Mouse (Mus musculus) spleen, postnatal 0 days (tissue): ENCODE results near the gene Gm5089. TPM values are rescaled to one million over a fixed set of nuclear protein-coding genes. Genes with fewer than 3 reads are reported as not detected.

Source experiments
- polyA plus RNA-seq: library from polyadenylated mRNA; unstranded; fragments of >200 nt; fragmentation: Nextera tagmentation; extraction: Ambion mirVana; gene quantifications from 2 replicates; pipeline ENCODE4 v1.2.1, GENCODE M21; 2015

Gene Gm5089
- polyA plus RNA-seq = not detected in 2 replicates

DNA sequence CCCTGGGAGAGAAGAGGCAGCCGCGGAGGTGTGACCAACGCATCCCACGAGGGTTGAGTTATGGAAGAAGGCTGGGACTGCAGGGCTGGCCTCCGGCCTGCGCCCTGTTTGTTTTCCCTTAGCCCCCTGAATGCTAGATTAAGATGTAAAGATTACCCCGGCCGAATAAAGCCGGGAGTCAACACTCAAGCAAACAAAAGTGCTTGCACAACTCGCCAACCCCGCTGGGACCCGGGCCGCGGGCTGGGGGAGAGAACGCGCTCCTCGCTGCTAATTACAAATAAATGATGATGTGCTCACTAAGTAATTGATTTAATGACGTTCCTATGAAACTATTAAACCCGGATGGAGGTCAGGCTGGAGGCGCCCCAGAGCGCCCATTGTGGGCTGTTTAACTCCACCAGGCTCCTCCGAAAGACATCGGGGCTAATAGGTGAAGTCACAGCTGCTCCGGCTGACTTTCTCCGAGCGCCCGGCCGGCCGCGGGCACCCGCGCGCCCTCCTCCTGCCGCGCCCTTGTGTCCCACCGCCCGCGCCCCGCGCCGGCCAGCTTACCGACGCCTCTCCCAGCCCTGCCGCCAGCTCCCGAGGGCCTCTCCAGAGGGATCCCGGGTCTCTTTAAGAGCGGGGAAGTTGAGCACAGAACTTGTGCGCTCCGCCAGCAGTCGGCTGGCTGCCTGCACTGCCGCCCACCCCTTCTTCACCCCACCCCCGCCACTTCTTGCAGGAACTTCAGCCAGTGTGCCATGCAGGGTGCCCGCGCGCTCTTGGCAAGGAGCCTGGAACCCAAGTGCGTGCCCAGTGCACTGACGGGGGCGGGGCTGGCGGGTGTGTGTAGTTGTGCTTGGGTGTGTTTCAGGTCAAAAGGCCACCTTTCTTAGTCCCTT, at the start of gene Gm5089:
TSS of gene Gm5089 (minus strand) at position 620 of the 887 bp plus-strand sequence.

GRCm38 (mm10) chr14:122490441-122491328, 39.8 kb upstream of the Gm5089 start, which contains the start of gene Gm10837:
Gene Gm10837 (plus strand): TSS chr14:122490586.

DNA sequence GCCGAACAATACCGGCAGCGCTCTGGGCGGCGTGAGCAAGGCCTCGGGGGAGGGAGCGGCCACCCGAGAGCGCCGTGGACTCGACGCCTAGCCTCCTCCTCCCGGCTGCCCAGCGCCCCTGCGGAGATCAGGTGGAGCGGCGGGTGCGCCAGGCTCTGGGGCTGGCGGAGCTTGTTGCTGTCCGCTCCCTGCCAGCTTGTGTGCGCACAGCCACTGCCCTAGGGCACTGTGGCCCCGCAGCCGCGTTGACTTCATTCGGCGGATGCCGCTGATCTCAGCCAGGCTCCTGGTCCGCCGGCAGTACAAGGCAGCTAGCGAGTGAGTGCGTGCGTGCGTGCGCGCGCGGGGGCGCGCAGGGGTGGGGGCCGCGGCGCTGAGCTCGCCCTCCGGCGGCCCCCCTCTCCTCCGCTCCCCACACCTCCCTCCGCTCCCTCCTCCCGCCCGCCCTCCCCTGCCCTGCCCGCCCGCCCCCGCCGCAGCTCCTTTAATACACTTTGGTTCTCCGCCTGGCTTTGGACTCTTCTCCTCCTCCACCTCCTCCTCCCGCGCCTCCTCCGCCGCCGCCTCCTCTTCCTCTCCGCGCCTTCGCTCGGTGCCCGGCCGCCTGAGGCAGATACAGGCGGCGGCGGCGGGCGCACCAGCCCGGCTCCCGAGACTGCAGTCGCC, 24.1 kb upstream of the Gm5089 start, which contains the start of gene Zic2:
TSS of gene Zic2 (plus strand) at position 545 of the 666 bp plus-strand sequence.

GRCm38 (mm10) chr14:122464763-122465741, 14.1 kb upstream of the Gm5089 start, which contains the start of gene Zic5:
Gene Zic5 (minus strand): TSS chr14:122465677.

Other genes starting within 250 kb of the Gm5089 start
- gene Zic5, start 14.6 kb upstream of the Gm5089 start, polyA plus RNA-seq = not detected in 2 replicates
- not detected in 2 replicates for gene Zic2, start 24.3 kb upstream of the Gm5089 start, polyA plus RNA-seq
- gene Gm10837, start 39.5 kb upstream of the Gm5089 start, polyA plus RNA-seq = not detected in 2 replicates
- gene Pcca, start 83.2 kb upstream of the Gm5089 start, polyA plus RNA-seq = 6.7 and 10.6 TPM in 2 replicates